Mouse (Mus musculus) spleen, postnatal 14 days (tissue): Measurements from ENCODE around the gene H2-Q10.
"Not testable (repeated sequence)": the region's sequence is repeated elsewhere in the genome, so short reads cannot be mapped to it uniquely, and the experiment has no call there.

ENCODE experiments used
- DNase-seq, 2 experiments: peaks; one replicate each; pipeline ENCODE4 v3.0.0; 2021 to 2022; ENCODE audit warnings: low spot score in 2 of 2

Gene H2-Q10

DNA sequence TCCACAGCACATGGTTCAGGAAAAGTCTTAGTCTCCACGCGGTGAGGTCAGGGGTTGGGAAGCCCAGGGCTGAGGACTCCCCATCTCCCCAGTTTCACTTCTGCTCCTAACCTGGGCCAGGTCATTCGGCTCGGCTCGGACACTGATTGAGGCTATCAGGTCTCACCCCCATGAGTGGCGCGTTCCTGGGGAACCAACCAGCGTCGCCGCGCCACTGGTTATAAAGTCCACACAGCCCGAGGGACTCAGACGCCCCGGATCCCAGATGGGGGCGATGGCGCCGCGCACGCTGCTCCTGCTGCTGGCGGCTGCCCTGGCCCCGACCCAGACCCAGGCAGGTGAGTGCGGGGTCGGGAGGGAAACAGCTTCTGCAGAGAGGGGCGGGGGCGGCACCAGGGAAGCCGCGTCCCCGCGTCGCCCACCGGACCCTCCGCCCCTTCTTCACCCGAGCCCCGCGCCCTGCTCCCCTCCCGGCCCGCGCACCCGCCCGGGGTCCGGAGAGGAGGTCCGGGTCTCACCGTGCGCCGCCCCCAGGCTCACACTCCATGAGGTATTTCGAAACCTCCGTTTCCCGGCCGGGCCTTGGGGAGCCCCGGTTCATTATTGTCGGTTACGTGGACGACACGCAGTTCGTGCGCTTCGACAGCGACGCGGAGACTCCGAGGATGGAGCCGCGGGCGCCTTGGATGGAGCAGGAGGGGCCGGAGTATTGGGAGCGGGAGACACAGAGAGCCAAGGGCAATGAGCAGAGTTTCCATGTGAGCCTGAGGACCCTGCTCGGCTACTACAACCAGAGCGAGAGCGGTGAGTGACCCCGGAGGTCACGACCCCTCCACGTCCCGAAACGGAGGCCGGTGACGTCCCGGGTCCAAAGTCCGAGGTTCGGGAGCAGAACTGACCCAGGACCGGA, at the start of gene H2-Q10:
Gene H2-Q10, plus strand, starts transcription at position 248 of the 910 bp plus-strand sequence.
- DNase-seq = no peak

DNA sequence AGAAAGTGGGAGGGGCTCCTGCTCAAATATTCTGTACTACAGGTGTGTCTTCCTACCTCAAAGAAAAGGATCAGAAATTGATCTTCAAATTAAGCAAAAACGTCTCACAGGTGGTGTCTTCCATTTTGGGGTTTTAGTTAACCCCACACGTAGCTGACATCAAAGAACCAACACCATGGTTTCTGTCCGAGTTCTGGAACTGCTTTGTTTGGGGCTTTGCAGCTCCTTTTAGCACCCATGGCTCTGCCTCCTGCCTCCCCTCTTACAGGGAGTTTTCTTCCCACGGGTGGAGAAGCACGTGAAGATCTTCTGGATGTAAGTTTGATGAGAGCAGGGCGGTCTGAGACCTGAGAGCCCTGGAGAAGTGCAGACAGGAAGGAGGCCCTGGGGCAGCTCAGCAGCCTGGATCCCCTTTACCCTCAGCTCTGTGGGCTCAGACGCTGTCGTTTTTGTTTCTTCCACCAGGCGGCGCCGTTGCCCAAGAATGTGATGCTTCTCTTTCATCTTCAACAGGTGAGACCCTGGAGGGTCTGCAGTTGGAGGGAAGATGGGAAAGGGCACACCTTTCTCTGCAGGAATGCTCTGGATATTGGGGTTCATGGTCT, 49.6 kb upstream of the H2-Q10 start:
- peak in 1 of 2 experiments; percentile 30 for DNase-seq

DNA sequence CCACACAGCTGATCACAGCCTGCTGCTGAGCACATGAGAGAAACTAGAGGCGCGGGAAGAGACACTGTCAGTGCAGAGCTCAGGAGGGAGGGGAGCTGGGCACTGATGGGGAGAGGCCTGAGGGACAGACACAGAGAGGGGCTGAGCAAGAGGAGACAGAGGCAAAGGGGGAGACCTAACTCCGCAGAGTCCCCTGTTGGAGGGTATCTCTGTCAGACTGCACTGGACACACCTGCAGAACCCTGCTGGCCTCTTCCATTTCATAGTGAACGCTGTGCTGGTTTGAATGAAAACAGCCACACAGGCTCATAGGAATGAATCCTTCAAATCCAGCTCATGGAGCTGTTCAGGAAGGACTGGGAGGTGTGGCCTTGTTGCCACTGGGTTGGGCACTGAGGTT, 48.6 kb upstream of the H2-Q10 start:
- DNase-seq = not testable (repeated sequence)

- DNase-seq = not testable (repeated sequence)
These were observed 47.5 kb upstream of the H2-Q10 start for GRCm38 (mm10) chr17:35422360-35422759.

DNA sequence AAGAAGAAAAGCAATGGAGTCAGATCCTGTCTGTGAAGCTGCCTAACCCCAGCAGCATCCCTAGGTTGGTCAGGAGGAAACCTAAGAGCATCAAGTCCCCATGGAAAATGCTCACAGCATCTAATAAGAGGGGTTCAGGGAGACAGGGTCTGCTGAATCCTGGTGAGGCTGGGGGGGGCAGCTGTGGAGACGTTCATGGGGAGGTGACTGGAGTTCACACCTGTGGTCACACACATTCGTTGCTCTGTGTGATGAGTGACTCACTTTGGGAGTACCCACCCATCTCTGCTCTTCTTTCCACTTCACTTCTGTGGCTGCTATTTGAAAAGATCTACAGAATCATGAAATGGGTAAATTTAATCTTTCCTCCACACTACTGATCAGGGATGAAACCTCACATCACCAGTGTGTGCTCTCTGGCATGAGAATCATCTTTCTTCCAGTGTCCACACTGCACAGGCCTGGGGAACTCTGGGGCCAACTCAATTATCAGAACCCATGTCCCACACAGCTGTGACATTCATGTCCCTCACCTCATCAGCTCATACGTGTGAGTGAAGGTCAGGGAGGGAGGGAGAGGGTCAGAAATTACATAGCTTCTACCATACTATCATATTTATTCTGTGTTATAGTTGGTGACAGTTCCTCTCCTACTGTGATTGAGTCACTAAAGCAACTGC, 46.6 kb upstream of the H2-Q10 start:
- not testable (repeated sequence) for DNase-seq

GRCm38 (mm10) chr17:35424106-35424505, 45.8 kb upstream of the H2-Q10 start:
- not testable (repeated sequence) for DNase-seq

DNA sequence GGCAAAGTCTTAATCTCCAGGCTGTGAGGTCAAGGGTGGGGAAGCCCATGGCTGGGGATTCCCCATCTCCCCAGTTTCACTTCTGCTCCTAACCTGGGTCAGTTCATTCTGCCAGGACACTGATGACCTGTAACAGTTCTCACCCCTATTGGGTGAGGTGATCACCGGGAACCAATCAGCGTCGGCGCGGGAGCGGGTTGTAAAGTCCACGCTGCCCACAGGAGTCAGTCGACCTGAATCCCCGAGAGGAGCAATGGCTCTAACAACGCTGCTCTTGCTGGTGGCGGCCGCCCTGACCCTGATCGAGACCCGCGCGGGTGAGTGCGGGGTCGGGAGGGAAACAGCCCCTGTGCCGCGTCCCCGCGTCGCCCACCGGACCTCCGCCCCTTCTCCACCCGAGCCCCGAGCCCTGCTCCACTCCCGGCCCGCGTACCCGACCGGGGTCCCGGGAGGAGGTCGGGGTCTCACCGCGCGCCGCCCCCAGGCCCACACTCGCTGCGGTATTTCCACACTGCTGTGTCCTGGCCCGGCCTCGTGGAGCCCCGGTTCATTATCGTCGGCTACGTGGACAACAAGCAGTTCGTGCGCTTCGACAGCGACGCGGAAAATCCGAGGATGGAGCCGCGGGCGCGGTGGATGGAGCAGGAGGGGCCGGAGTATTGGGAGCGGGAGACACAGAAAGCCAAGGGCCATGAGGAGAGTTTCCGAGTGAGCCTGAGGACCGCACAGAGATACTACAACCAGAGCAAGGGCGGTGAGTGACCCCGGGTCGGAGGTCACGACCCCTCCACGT, 45.1 kb upstream of the H2-Q10 start, which contains the start of gene H2-Q6:
Gene H2-Q6, plus strand, starts transcription at position 227 of the 793 bp plus-strand sequence.
- peak; percentile 35 to 51 for DNase-seq

DNA sequence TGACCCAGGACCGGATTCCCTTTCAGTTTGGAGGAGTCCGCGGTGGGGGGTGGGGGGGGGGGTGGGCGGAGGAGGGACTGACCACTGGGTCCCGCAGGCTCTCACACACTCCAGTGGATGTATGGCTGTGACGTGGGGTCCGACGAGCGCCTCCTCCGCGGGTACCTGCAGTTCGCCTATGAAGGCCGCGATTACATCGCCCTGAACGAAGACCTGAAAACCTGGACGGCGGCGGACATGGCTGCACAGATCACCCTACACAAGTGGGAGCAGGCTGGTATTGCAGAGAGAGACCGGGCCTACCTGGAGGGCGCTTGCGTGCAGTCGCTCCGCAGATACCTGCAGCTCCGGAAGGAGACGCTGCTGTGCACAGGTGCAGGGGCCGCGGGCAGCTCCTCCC, 44.4 kb upstream of the H2-Q10 start:
- DNase-seq = not testable (repeated sequence)

- not testable (repeated sequence) for DNase-seq
These were observed 41.0 kb upstream of the H2-Q10 start for GRCm38 (mm10) chr17:35428883-35429282.

DNA sequence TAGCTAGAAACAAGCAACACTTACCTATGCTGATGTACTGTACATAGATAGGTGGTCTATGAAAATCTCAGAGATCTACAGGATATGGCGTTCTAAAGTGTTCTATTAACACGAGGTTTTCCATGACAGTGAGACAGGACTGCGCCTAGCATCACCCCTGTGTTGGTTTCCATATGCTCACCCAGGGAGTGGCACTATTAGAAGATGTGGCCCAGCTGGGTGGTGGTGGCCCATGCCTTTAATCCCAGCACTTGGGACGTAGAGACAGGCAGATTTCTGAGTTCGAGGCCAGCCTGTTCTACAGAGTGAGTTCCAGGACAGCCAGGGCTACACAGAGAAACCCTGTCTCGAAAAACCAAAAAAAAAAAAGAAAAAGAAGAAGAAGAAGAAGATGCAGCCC, 39.2 kb upstream of the H2-Q10 start:
- not testable (repeated sequence) for DNase-seq

- not testable (repeated sequence) for DNase-seq
These were observed 37.7 kb upstream of the H2-Q10 start for GRCm38 (mm10) chr17:35432167-35432566.

- DNase-seq = not testable (repeated sequence)
These were observed 35.1 kb upstream of the H2-Q10 start for GRCm38 (mm10) chr17:35434836-35435235.

GRCm38 (mm10) chr17:35435577-35435976, 34.3 kb upstream of the H2-Q10 start:
- not testable (repeated sequence) for DNase-seq

DNA sequence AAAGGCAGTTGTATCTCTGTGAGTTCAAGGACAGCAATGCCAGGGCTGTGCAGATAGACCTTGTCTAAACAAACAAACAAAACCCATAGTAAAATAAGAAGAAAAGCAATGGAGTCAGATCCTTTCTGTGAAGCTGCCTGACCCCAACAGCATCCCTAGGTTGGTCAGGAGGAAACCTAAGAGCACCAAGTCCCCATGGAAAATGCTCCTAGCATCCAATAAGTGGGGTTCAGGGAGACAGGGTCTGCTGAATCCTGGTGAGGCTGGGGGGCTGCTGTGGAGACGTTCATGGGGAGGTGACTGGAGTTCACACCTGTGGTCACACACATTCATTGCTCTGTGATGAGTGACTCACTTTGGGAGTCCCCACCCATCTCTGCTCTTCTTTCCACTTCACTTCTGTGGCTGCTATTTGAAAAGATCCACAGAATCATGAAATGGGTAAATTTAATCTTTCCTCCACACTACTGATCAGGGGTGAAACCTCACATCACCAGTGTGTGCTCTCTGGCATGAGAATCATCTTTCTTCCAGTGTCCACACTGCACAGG, 32.4 kb upstream of the H2-Q10 start:
- not testable (repeated sequence) for DNase-seq

DNA sequence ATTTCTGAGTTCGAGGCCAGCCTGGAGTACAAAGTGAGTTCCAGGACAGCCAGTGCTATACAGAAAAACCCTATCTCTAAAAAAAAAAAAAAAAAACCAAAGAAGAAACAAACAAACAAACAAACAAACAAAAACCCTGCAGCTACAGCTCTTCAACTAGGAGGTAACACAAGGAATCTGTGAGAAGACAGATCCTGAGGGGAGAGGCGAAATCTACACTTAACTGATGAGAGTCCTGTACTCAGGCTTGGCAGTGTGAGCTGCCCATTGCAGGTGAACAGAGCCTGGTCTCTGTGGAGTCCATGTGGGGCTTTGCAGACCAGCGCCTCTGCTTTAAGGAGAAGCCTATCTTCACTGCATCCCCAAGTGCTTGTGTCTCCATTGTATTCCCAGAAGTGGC, 31.5 kb upstream of the H2-Q10 start:
- not testable (repeated sequence) for DNase-seq

DNA sequence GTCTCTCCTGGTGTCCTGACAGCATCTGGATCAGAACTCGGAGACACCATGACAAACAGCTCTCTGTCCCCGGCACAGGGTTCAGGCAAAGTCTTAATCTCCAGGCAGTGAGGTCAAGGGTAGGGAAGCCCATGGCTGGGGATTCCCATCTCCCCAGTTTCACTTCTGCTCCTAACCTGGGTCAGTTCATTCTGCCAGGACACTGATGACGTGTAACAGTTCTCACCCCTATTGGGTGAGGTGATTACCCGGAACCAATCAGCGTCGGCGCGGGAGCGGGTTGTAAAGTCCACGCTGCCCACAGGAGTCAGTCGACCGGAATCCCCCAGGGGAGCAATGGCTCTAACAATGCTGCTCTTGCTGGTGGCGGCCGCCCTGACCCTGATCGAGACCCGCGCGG, 31.0 kb upstream of the H2-Q10 start, which contains the start of gene H2-Q7:
Gene H2-Q7, plus strand, starts transcription at position 271 of the 400 bp plus-strand sequence.
- DNase-seq = peak; percentile 50 to 83

DNA sequence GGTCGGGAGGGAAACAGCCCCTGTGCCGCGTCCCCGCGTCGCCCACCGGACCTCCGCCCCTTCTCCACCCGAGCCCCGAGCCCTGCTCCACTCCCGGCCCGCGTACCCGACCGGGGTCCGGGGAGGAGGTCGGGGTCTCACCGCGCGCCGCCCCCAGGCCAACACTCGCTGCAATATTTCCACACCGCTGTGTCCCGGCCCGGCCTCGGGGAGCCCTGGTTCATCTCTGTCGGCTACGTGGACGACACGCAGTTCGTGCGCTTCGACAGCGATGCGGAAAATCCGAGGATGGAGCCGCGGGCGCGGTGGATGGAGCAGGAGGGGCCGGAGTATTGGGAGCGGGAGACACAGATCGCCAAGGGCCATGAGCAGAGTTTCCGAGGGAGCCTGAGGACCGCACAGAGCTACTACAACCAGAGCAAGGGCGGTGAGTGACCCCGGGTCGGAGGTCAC, 30.6 kb upstream of the H2-Q10 start:
- DNase-seq = not testable (repeated sequence)

DNA sequence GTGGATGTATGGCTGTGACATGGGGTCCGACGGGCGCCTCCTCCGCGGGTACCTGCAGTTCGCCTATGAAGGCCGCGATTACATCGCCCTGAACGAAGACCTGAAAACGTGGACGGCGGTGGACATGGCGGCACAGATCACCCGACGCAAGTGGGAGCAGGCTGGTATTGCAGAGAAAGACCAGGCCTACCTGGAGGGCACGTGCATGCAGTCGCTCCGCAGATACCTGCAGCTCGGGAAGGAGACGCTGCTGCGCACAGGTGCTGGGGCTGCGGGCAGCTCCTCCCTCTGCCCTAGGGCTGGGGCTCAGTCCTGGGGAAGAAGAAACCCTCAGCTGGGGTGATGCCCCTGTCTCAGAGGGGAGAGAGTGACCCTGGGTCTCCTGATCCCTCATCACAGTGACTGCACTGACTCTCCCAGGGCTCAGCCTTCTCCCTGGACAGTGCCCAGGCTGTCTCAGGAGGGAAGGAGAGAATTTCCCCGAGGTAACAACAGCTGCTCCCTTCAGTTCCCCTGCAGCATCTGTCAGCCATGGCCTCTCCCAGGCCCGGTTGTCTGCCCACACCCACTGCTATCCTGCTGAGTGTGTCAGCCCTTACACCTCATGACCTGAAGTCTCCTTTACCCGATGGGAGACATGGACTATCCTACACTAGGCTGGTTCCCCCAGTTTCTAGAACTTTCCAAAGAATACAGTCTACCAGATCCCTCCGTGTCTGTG, 29.8 kb upstream of the H2-Q10 start:
- not testable (repeated sequence) for DNase-seq

- not testable (repeated sequence) for DNase-seq
These were observed 27.5 kb upstream of the H2-Q10 start for GRCm38 (mm10) chr17:35442376-35442775.

GRCm38 (mm10) chr17:35444510-35444909, 25.4 kb upstream of the H2-Q10 start:
- not testable (repeated sequence) for DNase-seq
